Mouse (Mus musculus): Measurements from ENCODE around the gene Pom121l12.

The Pom121l12 gene

DNA sequence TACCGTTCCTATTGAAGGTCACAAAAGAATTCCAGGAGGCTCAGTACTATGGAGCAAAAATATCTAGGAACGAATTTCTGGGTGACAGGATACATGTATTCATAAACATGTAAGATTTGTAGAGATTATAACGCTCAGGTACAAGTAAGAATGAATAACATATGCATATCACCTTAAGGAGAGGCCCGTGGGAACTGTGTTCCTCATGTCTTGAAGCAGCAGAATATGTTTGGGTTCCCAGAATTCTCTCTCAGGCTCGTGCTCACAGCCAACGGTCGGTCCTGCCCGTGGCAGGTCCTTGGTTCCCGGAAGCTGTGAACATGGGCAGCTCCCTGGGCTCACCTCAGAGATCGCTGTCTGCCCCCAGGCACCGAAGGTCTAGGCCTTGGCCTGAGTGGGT, at the start of gene Pom121l12:
Gene Pom121l12, plus strand, starts transcription at position 301 of the 400 bp plus-strand sequence.
- no peaks in the 10 kb centered on the region for H3K27me3 ChIP-seq (ENCODE audit: control insufficient read depth, insufficient read depth, low read length, poor library complexity, severe bottlenecking)
- DNase-seq (ENCODE audit: low read depth, low spot score) = no peak
- no peaks in the 10 kb centered on the region for H3K36me3 ChIP-seq (ENCODE audit: control insufficient read depth, insufficient read depth, low read length, poor library complexity, severe bottlenecking)

DNA sequence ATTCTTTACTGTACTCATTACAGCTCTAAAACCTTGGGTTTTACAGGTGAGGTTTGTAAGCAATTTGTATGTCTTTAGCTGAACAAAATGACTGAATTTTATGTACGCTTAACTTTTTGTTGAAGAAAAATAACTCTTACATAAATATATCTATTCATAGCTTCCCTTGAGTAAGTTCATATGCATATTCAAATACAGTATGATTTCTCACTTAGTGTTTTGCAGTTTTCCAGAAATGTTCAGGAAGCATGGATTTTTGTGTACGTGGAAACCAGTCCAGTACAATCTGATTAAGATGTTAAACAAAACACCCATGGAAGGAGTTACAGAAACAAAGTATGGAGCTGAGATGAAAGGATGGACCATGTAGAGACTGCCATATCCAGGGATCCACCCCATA, 12.8 kb downstream of the Pom121l12 start:
- H3K36me3 ChIP-seq (ENCODE audit: control insufficient read depth, insufficient read depth, low read length, poor library complexity, severe bottlenecking) = no peaks in the 10 kb centered on the region
- no peak for DNase-seq (ENCODE audit: low read depth, low spot score)
- H3K27me3 ChIP-seq (ENCODE audit: control insufficient read depth, insufficient read depth, low read length, poor library complexity, severe bottlenecking) = no peaks in the 10 kb centered on the region

Data from splenic B cell, adult 2 months (primary cell).